Mouse (Mus musculus): Measurements from ENCODE around the gene Stard13. TPM values are rescaled to one million over a fixed set of nuclear protein-coding genes. Genes with fewer than 3 reads are reported as not detected.
A peak's percentile ranks its signal among the peaks of the same experiment; 100 is the strongest.

The Stard13 gene
- polyA plus RNA-seq, 1 experiment = 9.2 TPM

GRCm38 (mm10) chr5:151135965-151136364 is 97.7 kb downstream of the Stard13 start:
- H3K27ac ChIP-seq (ENCODE audit: insufficient read depth, low read length) = no peak overlapping the region
- H3K4me3 ChIP-seq (ENCODE audit: insufficient read depth, low read length) = no peak overlapping the region
- H3K4me1 ChIP-seq (ENCODE audit: control insufficient read depth, insufficient read depth, low read length) = peaks cover 4% of the 10 kb centered on the region; the same call in 1 of the 2 replicates
- no peak for TF ChIP-seq POLR2A (IDR thresholded peaks at IDR 0.05; ENCODE audit: extremely low read depth, insufficient read depth, low read length)
- no peak for TF ChIP-seq CTCF (IDR thresholded peaks at IDR 0.05; ENCODE audit: extremely low read depth, insufficient read depth, low read length)

- Histone ChIP-seq H3K27ac (ENCODE audit: insufficient read depth, low read length) (no peak overlapping the region), H3K4me1 (ENCODE audit: control insufficient read depth, insufficient read depth, low read length) (peaks cover 4% of the 10 kb centered on the region; the same call in 1 of the 2 replicates), H3K4me3 (ENCODE audit: insufficient read depth, low read length) (no peak overlapping the region)
- no peak for TF ChIP-seq POLR2A (IDR thresholded peaks at IDR 0.05; ENCODE audit: extremely low read depth, insufficient read depth, low read length)
- TF ChIP-seq CTCF (IDR thresholded peaks at IDR 0.05; ENCODE audit: extremely low read depth, insufficient read depth, low read length) = no peak
These were observed 98.4 kb downstream of the Stard13 start for GRCm38 (mm10) chr5:151135078-151135826.

GRCm38 (mm10) chr5:151134202-151134601 is 99.4 kb downstream of the Stard13 start:
- Histone ChIP-seq H3K27ac (ENCODE audit: insufficient read depth, low read length) (no peak overlapping the region), H3K4me1 (ENCODE audit: control insufficient read depth, insufficient read depth, low read length) (peaks cover 4% of the 10 kb centered on the region; the same call in 1 of the 2 replicates), H3K4me3 (ENCODE audit: insufficient read depth, low read length) (no peak overlapping the region)
- TF ChIP-seq POLR2A (IDR thresholded peaks at IDR 0.05; ENCODE audit: extremely low read depth, insufficient read depth, low read length) = no peak
- TF ChIP-seq CTCF (IDR thresholded peaks at IDR 0.05; ENCODE audit: extremely low read depth, insufficient read depth, low read length) = no peak

- H3K4me1 ChIP-seq (ENCODE audit: control insufficient read depth, insufficient read depth, low read length) = peaks cover 4% of the 10 kb centered on the region; the same call in 1 of the 2 replicates
- no peak overlapping the region for H3K4me3 ChIP-seq (ENCODE audit: insufficient read depth, low read length)
- no peak overlapping the region for H3K27ac ChIP-seq (ENCODE audit: insufficient read depth, low read length)
- TF ChIP-seq CTCF (IDR thresholded peaks at IDR 0.05; ENCODE audit: extremely low read depth, insufficient read depth, low read length) (no peak), POLR2A (IDR thresholded peaks at IDR 0.05; ENCODE audit: extremely low read depth, insufficient read depth, low read length) (no peak)
These were observed 99.9 kb downstream of the Stard13 start for GRCm38 (mm10) chr5:151133744-151134143.

GRCm38 (mm10) chr5:151129762-151130161 is 103.9 kb downstream of the Stard13 start:
- H3K27ac ChIP-seq (ENCODE audit: insufficient read depth, low read length) = no peak overlapping the region
- TF ChIP-seq CTCF (IDR thresholded peaks at IDR 0.05; ENCODE audit: extremely low read depth, insufficient read depth, low read length) = no peak
- no peak for TF ChIP-seq POLR2A (IDR thresholded peaks at IDR 0.05; ENCODE audit: extremely low read depth, insufficient read depth, low read length)
- H3K4me1 ChIP-seq (ENCODE audit: control insufficient read depth, insufficient read depth, low read length) = peaks cover 2% of the 10 kb centered on the region; the same call in 1 of the 2 replicates
- H3K4me3 ChIP-seq (ENCODE audit: insufficient read depth, low read length) = no peak overlapping the region

GRCm38 (mm10) chr5:151127298-151127717 is 106.3 kb downstream of the Stard13 start:
- H3K4me3 ChIP-seq (ENCODE audit: insufficient read depth, low read length) = peak overlapping the region; percentile 14; the same call in 1 of the 2 replicates
- TF ChIP-seq CTCF (IDR thresholded peaks at IDR 0.05; ENCODE audit: extremely low read depth, insufficient read depth, low read length) (no peak), POLR2A (IDR thresholded peaks at IDR 0.05; ENCODE audit: extremely low read depth, insufficient read depth, low read length) (no peak)

GRCm38 (mm10) chr5:151126608-151127005 is 107.0 kb downstream of the Stard13 start:
- no peak for TF ChIP-seq POLR2A (IDR thresholded peaks at IDR 0.05; ENCODE audit: extremely low read depth, insufficient read depth, low read length)
- TF ChIP-seq CTCF (IDR thresholded peaks at IDR 0.05; ENCODE audit: extremely low read depth, insufficient read depth, low read length) = no peak
- Histone ChIP-seq H3K4me3 (ENCODE audit: insufficient read depth, low read length) (no peak overlapping the region; the same call in 1 of the 2 replicates), H3K27ac (ENCODE audit: insufficient read depth, low read length) (no peak overlapping the region), H3K4me1 (ENCODE audit: control insufficient read depth, insufficient read depth, low read length) (peaks cover 2% of the 10 kb centered on the region; the same call in 1 of the 2 replicates)

More at GRCm38 (mm10) chr5:151127298-151127717, 106.3 kb downstream of the Stard13 start:
- Histone ChIP-seq H3K27ac (ENCODE audit: insufficient read depth, low read length) (no peak overlapping the region), H3K4me1 (ENCODE audit: control insufficient read depth, insufficient read depth, low read length) (peaks cover 2% of the 10 kb centered on the region; the same call in 1 of the 2 replicates)

- Histone ChIP-seq H3K4me1 (ENCODE audit: control insufficient read depth, insufficient read depth, low read length) (peaks cover 2% of the 10 kb centered on the region; the same call in 1 of the 2 replicates), H3K27ac (ENCODE audit: insufficient read depth, low read length) (no peak overlapping the region), H3K4me3 (ENCODE audit: insufficient read depth, low read length) (no peak overlapping the region)
- no peak for TF ChIP-seq CTCF (IDR thresholded peaks at IDR 0.05; ENCODE audit: extremely low read depth, insufficient read depth, low read length)
- TF ChIP-seq POLR2A (IDR thresholded peaks at IDR 0.05; ENCODE audit: extremely low read depth, insufficient read depth, low read length) = no peak
These were observed 107.5 kb downstream of the Stard13 start for GRCm38 (mm10) chr5:151125985-151126607.

- Histone ChIP-seq H3K4me3 (ENCODE audit: insufficient read depth, low read length) (no peak overlapping the region), H3K27ac (ENCODE audit: insufficient read depth, low read length) (no peak overlapping the region), H3K4me1 (ENCODE audit: control insufficient read depth, insufficient read depth, low read length) (no peaks in the 10 kb centered on the region)
- no peak for TF ChIP-seq POLR2A (IDR thresholded peaks at IDR 0.05; ENCODE audit: extremely low read depth, insufficient read depth, low read length)
These were observed 115.8 kb downstream of the Stard13 start for GRCm38 (mm10) chr5:151117846-151118245.
